Mouse (Mus musculus): ENCODE data around the gene Ceacam10. TPM values are rescaled to one million over a fixed set of nuclear protein-coding genes. Genes with fewer than 3 reads are reported as not detected.
"Not testable (repeated sequence)": the region's sequence is repeated elsewhere in the genome, so short reads cannot be mapped to it uniquely, and the experiment has no call there.

Ceacam10 gene
- 0.98 and 1.1 TPM in 2 replicates for polyA plus RNA-seq (2015; fragmentation: Nextera tagmentation; extraction: Ambion mirVana)

DNA sequence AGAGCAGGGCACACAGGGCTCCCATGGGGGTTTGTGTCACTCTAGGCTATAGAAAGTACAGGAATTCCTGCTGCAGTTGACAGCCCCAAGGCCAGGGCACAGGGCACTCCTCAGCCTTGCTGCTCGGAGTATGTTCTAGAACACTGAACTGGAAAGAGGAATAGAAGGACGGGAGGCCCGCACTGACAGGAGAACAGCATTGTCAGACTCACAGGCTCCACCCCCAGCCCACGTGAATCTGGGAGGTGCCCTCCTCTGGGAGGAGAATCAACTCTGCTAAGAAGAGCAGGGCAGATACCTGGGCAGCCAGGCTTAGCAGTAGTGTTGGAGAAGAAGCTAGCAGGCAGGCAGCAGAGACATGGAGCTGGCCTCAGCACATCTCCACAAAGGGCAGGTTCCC, at the start of gene Ceacam10:
Gene Ceacam10 (plus strand): TSS at position 289 of the 400 bp plus-strand sequence.
- DNase-seq (ENCODE audit: low spot score) = not testable (repeated sequence)

DNA sequence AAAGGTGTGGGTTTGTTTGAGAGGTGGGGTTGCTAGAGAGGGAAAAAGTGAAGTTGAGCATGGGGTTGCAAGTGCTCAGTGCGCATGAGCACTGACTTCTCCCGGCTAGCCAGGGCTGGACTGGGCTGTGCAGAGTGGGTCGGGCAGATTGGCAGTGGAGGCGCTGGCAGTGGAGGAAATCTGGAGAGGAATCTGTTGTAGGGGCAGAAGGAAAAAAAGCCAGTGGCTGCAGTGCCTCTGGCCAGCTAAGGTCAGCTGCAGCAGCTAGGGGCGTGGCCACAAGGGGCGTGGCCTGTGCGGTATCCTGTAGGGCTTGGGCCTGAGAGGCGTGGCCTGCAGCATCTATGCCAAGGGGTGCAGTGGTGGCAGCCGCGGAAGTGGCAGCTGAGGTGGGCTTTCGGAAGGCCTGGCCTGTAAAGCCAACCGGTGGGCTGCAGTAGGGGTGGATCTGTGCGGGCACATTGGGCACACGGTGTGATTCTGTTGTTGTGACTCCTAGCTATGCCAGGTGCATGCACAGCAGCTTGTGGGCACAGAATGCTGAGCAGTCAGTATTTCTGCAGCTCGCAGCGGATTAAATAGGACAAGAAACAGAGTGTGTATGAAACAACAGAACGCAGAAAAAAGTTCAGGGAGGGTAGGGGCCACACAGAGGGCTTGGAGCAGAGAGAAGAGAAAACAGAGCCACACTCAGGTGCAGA, 40.9 kb upstream of the Ceacam10 start:
- DNase-seq (ENCODE audit: low spot score) = peak; percentile 5

DNA sequence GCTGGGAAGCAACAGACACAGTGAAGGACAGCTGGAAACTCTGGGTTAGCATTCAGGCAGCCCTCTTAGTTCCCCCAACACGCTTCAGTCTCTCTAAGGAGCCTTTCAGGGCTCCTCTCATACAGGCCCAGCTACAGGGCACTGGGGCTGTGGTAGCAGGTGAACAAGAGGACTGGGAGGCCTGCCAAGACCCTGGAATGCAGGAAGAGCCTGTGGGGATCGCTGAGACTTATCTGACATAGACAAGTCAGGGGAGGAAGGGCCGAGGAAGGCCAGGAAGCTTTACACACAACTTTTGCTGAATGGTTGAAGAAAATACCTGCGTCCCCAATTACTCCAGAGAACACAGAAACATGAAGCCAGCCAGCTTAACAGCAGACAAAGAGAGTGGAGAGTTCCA, 26.3 kb upstream of the Ceacam10 start:
- no peak for DNase-seq (ENCODE audit: low spot score)

DNA sequence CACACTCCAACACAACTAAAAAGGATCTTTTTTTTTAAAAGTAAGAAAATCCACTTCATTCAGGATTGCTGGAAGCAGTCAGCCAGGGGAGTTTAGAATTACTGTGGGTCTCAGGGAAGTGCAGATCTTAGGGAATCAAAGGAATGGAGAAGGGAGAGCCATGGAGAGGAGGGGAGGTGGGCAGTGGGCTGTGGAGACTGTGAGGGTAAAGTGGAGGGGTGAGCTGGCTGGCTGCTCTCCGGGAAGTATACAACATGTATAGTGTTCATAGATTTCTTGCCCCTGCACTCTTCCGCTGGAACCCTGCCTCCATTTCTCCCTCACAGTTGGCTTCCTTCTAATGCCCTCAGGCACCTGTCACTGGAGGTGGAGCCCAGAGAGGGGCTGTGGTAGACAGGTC, 25.4 kb upstream of the Ceacam10 start:
- DNase-seq (ENCODE audit: low spot score) = no peak

DNA sequence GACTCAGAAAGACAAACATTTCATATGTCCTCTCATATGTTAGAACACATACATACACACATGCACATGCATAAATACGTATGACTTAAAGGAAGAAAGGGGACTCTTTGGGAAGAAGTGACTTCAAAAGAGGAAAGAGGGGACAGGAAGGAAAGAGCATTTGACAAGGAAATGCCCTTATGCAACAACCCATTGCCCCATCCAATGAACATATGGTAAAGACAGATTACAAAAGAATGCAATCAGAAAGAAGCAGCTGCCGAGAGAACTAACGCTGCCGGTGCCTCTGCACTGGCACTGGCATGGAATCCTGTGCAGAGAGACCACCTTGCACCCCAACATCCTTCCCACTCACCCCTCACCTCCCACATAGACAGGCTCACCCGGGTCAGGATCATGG, 23.5 kb upstream of the Ceacam10 start:
- DNase-seq (ENCODE audit: low spot score) = no peak

DNA sequence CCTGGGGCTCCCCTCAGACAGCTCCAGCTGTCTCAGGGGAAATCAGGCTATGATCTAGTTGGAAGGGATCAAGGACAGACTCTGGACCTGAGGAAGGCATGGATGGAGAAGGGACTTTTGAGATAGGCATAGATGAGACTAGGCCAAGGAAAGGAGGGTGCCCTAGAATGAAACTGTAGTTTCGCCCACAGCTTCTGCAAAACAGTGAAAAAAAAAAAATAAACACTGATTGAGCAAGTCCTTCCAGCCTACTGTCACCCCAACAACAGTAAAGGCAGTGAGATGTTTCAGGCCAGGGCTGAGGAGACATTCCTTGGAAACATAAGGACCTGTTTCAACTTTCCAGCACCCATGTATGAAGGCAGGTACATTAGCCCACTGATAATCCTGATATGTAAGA, 18.5 kb upstream of the Ceacam10 start:
- no peak for DNase-seq (ENCODE audit: low spot score)

DNA sequence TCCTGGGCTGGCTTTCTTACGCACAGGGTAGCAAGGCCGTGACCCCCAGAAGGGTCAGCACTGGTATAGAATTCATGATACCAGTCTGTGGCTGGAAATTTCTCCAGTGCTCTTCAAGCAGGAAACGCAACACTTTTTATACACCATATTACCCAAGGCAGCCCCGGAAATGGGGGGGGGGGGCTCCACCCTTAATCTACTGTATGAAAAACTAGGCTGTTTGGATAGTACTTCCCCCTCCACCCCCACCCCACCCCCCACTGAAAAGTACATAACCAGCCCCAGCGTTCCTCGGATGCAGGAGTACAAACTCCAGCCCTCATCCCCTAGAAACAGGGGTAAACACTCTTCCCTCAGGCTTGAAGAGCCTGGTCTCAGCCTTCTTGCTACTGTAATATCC, 16.8 kb upstream of the Ceacam10 start, which contains the start of gene Cd177:
Gene Cd177 (minus strand): TSS at position 101 of the 400 bp plus-strand sequence.
- DNase-seq (ENCODE audit: low spot score) = no peak

DNA sequence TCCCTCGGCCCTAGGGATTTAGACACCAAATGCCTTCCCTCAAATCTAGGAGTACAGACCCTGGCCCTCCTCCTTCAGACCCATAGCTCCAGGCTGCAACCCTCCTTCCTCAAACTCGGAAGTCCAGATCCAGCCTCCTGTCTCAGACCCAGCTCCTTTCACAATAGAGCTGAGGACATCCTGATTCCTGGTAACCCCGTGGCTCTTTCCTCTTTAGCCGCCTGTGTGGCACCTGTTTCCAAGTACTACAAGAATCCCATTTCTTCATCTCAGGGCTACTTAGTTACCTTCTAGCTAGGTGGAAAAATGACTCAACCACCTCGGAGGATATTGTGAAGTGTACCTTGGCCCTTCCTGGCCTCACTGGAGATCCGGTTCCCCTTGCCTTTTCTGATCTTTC, 15.8 kb upstream of the Ceacam10 start:
- DNase-seq (ENCODE audit: low spot score) = no peak

DNA sequence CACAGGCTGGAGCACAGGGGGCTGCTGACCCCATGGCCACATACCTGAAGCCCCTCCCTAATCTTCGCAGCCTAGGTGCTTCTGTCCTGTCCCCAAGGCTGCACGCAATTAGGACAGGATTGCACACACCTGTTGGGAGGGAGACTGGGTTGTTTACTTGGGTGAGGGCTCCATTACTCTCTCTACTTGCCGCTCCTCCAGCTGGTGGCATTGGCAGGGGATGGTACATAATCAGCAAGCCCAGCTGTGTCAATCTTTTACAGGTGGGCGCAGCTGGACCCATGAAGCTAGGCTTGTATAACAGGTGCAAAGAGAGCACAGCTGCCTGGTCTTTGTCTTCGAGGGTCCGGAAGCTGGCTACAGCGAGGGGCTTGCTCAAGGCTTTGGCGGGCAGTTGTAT, 14.4 kb upstream of the Ceacam10 start:
- DNase-seq (ENCODE audit: low spot score) = no peak

DNA sequence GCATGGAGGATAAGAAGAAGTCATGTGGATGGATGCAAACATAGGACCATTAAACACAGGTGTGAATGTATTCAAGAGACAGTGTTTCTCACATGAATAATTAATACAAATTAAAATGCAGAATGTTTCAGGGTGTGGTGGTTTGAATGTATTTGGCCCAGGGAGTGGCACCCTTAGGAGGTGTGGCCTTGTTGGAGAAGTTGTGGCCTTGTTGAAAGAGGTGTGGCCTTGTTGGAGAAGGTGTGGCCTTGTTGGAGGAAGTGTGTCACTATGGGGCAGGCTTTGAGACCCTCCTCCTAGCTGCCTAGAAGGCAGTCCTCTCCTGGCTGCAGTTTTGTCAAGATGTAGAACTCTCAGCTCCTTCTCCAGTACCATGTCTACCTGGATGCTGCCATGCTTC, 5.6 kb upstream of the Ceacam10 start:
- DNase-seq (ENCODE audit: low spot score) = no peak

DNA sequence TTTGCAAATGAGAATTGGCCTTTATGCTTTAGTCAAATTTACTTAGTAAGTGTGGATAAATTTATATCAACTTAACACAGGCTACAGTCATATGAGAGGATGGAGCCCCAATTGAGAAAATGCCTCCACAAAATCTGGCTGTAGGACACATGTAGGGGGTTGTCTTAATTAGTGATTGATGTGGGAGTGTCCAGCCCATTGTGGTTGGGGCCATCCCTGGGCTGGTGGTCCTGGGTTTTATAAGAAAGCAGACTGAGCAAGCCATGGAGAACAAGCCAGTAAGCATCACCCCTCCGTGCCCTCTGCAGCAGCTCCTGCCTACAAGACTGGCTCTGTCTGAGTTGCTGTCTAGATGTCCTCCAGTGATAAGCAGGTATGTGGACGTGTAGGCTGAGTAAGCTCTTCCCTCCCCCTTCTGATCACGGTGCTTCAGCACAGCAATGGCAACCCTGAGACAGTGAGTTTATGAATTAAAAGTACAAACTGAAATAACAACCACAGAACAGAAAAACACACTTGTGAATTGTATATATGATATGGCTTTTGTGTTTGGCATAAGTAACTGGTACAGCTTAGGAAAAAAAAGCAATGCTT, 3.0 kb upstream of the Ceacam10 start:
- DNase-seq (ENCODE audit: low spot score) = no peak

DNA sequence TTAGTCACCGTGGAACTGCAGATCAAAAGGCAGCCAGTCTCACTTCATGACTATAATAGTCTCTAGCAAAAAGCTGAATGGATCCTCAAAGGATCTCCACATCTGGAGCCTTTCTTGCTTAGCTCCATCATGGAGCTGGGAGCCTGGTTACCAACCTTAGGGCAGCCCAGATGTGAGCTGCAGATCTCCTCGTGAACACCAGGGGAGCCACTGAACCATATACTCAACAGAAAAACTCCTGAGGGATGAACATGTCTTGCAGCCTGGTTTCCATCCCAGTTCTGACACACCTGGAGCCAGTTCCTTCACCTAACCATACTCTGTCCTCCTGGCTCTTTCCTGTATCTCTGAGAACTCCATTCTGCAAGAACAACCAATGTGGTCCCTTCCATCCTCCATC, 861 bp upstream of the Ceacam10 start:
- DNase-seq (ENCODE audit: low spot score) = no peak

DNA sequence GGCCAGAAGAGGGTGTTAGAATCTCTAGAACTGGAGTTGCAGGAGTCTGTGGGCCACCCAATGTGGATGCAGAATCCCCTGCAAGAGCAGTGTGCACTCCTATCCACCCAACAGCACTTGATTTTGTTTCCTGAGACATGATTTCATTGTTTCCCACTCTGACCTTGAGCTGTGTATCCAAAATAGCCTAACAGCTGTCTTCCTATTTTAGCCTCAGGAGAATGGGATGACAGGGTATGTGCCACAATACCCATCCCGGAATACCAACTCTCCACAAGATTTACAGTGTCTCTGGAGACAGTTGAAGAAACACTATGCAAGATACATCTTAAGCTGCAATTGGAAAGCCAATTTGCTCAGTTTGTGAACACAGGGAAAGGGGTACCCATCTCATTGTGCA, 20.9 kb downstream of the Ceacam10 start:
- no peak for DNase-seq (ENCODE audit: low spot score)

DNA sequence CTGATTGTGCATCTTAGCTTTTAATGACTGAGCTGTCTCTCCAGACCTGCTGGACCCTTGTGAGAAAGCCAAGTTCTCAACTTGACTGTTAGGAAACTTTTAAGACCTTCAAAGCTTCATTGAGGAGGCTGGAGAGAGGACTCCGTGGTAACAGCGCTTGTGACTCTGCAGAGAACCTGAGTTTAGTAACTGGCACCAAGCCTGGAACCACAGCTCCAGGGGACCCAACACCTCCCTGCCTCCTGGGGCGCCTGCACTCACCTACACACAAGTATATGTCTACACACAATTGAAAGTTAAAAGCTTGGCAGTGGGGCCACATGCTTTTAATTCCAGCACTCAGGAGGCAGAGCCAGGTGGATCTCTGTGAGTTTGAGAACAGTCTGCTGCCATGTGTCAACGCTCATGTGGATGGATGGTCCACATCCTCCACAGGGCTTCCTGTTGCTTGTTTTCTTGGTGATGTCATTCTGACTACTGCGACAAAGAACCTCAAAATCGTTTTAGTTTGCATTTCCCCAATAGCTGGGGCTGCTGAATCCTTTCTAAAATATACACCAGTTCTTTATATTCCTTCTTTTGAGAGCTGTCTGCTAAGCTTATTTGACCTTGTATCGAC, 25.3 kb downstream of the Ceacam10 start:
- no peak for DNase-seq (ENCODE audit: low spot score)

DNA sequence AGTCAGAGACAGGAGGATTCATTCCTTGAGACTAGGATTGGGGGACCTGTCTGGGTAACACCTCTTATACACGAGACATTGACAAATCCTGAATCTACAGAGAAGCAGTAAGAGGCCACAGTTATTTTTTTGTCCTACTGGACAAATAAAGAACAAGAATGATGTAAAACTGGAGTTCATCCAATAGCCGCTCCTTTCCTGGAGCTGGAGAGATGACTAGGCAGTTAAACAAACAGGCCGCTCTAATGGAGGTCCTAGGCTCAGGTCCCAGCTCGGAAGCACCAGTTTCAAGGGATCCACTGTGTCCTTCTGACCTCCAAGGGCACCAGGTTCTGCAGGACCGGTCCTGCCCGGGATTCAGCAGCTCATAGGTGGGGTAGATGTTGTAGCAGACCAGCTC, 27.8 kb downstream of the Ceacam10 start:
- DNase-seq (ENCODE audit: low spot score) = no peak

DNA sequence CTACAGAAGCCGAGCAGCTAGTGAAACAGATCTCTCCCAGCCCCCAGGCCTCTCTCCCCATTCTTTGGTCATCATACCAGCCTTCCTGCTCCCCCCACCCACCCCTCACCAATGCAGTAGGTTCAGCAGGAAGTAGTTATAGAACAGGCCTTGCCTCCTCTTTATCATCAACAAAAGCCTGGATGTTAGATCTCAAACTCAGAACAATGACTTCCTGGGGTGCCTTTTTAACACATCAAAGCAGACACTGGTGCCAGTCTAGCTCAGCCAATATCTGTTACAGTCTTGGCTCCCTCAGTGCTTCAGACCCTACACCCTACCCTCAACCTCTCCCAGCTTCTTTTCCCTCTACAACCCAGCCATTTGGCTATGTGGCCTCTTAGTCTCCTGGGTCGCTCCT, 32.0 kb downstream of the Ceacam10 start:
- no peak for DNase-seq (ENCODE audit: low spot score)

DNA sequence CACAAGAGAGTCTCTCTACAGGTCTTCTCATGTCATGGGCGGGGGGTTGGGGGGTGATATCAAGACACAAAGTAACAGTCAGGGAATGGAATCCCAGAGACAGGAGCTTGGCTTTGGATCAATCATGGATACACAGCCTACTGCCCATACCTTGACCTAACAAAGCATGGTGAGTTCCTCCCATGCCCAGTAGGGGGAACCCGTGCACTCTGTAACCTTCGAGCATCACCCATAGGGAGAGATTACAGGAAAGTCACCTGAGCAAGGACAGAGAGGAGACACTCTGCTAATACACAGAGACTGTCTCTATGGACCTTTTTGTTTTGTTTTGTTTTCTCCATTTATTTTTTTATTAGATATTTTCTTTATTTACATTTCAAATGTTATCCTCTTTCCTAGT, 40.5 kb downstream of the Ceacam10 start:
- peak; percentile 68 for DNase-seq (ENCODE audit: low spot score)

DNA sequence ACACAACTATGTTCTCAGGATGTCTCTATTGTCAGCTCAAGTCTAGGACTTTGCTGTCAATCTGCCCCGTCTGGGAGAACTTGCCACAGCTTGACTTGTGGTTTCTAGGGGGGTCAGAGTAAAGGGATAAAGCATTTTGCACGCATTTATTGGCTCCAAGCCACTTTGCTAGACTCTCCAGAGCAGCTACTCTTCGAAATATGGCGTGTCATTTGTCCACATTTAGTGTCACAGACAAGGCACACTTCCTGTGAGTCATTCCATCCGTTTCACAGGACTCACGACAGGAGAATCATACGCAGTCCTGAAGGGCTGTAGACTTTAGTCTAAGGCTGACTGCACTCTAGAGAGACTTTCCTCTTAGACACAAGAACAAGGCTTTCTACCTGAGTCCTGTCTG, 47.4 kb downstream of the Ceacam10 start:
- no peak for DNase-seq (ENCODE audit: low spot score)

DNA sequence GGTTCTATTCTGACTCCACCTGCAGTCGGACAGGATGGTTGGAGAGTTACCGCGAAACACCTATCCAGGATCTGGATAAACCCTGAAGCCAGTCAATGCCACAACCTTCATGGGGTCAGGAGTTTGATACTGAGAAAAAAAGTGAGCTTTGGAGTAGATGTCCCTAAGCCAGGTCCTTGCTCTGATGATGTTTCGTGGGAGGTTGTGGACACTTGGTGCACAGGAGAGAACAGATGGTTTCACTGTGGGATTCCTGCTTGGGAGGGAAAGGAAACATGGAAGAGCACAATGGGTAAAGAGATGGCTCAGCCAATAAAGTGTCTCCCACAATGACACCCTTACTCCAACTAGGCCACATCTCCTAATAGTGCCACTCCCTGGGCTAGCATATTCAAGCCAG, 50.2 kb downstream of the Ceacam10 start:
- DNase-seq (ENCODE audit: low spot score) = no peak
